Mouse (Mus musculus): ENCODE measurements around the gene Cfi. TPM values are rescaled to one million over a fixed set of nuclear protein-coding genes. Genes with fewer than 3 reads are reported as not detected.
A peak's percentile ranks its signal among the peaks of the same experiment; 100 is the strongest.

Gene Cfi
- polyA plus RNA-seq, 2 experiments, result 90.4 to 153 TPM

DNA sequence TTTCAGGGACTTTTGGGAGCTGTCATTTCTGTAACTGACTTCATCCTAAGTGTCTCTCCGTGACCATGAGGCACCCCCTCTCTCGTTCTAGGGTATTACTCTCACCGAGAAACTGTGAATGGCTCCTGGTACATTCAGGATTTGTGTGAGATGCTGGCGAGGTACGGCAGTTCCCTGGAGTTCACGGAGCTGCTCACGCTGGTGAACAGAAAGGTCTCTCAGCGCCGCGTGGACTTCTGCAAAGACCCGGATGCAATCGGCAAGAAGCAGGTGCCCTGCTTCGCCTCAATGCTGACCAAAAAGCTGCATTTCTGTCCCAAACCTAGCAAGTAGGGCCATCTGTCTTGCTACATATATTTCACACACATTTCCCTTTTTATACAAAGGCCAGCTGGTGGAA lies 77.6 kb downstream of the Cfi start:
- H3K4me1 ChIP-seq (replicated peaks; ENCODE audit: control insufficient read depth in 2 of 2, insufficient read depth in 2 of 2, low read length in 1 of 2), result no peaks in the 10 kb centered on the region
- peaks cover 14% of the 10 kb centered on the region; the same call in 1 of the 2 replicates for H3K36me3 ChIP-seq (replicated peaks; ENCODE audit: control insufficient read depth, insufficient read depth, low read depth)
- no peaks in the 10 kb centered on the region for H3K27me3 ChIP-seq (ENCODE audit: control insufficient read depth, insufficient read depth, low read length)
- no peak overlapping the region for H3K27ac ChIP-seq
- no peak for ATAC-seq (ENCODE audit: insufficient read depth)
- H3K4me3 ChIP-seq (ENCODE audit: insufficient read depth in 1 of 2, low read depth in 2 of 2, low read length in 2 of 2), result no peak overlapping the region
- H3K9ac ChIP-seq (replicated peaks), result no peak overlapping the region
- 82% methylated on average over 13 of the region's 13 CpGs for WGBS (ENCODE audit: insufficient replicate concordance)
- DNase-seq (ENCODE audit: low read depth in 3 of 3, low spot score in 3 of 3), result no peak
- H3K4me2 ChIP-seq (ENCODE audit: low read depth), result no peak overlapping the region
- no peak for TF ChIP-seq EP300 (IDR thresholded peaks at IDR 0.05; ENCODE audit: low read depth)
- TF ChIP-seq CTCF (IDR thresholded peaks at IDR 0.05; ENCODE audit: low read depth), result no peak
- no peaks in the 10 kb centered on the region for H3K9me3 ChIP-seq (ENCODE audit: control insufficient read depth, low read length)

DNA sequence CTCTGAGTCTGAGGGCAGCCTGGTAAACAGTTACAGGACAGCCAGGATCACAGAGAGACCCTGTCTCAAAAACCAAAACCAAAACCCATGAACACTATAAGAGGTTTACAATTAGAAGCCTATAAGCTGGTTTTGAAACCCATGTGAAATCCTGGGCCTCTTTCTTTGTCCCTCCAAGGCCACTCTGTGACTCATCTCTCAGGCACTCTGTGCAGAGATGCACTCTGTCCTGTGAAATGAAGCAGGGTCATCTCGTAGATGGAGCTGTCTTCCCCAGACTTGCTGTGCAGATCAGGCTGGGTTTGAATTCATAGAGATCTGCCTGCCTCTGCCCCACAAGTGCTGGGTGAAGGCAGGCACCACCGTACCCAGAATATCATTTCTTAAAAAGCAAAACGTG lies 81.7 kb downstream of the Cfi start:
- Histone ChIP-seq H3K4me2 (ENCODE audit: low read depth) (no peak overlapping the region), H3K27ac (no peak overlapping the region), H3K9me3 (ENCODE audit: control insufficient read depth, low read length) (no peaks in the 10 kb centered on the region), H3K36me3 (replicated peaks; ENCODE audit: control insufficient read depth, insufficient read depth, low read depth) (peaks cover 5% of the 10 kb centered on the region; the same call in 1 of the 2 replicates), H3K27me3 (ENCODE audit: control insufficient read depth, insufficient read depth, low read length) (no peaks in the 10 kb centered on the region; the same call in 1 of the 2 replicates), H3K9ac (replicated peaks) (no peak overlapping the region), H3K4me1 (replicated peaks; ENCODE audit: control insufficient read depth in 2 of 2, insufficient read depth in 2 of 2, low read length in 1 of 2) (no peaks in the 10 kb centered on the region), H3K4me3 (ENCODE audit: insufficient read depth in 1 of 2, low read depth in 2 of 2, low read length in 2 of 2) (no peak overlapping the region)
- no peak for TF ChIP-seq CTCF (IDR thresholded peaks at IDR 0.05; ENCODE audit: low read depth)
- no peak for TF ChIP-seq EP300 (IDR thresholded peaks at IDR 0.05; ENCODE audit: low read depth)
- DNase-seq (ENCODE audit: low read depth in 3 of 3, low spot score in 3 of 3), result no peak
- WGBS (ENCODE audit: insufficient replicate concordance), result 61% methylated on average over 3 of the region's 3 CpGs
- ATAC-seq (ENCODE audit: insufficient read depth), result no peak

DNA sequence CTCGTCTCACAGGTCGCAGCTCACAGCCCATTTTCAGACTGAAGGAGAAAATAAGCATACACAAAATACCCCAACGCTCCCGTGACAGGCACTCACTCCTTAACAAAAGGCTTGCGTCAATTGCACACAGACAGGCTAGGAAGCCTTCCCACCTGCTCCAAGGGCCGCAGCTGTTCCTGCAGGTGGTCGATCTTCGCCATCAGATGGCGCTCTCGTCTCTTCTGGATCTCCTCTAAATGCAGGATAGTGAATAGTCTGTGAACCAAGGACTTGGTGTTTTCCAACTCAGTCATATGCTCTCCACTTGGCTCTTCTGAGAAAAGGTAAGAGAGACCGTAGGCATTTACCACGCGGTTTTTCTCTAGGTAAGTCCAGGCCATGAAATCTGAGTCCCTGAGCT lies 82.8 kb downstream of the Cfi start:
- no peak for ATAC-seq (ENCODE audit: insufficient read depth)
- 19% methylated on average over 13 of the region's 13 CpGs for WGBS (ENCODE audit: insufficient replicate concordance)

GRCm38 (mm10) chr3:129923581-129923980 lies 87.9 kb downstream of the Cfi start:
- TF ChIP-seq EP300 (IDR thresholded peaks at IDR 0.05; ENCODE audit: low read depth) (no peak), CTCF (IDR thresholded peaks at IDR 0.05; ENCODE audit: low read depth) (no peak)
- H3K4me2 ChIP-seq (ENCODE audit: low read depth), result no peak overlapping the region
- 68% methylated on average over 7 of the region's 7 CpGs for WGBS (ENCODE audit: insufficient replicate concordance)
- no peaks in the 10 kb centered on the region for H3K4me1 ChIP-seq (replicated peaks; ENCODE audit: control insufficient read depth in 2 of 2, insufficient read depth in 2 of 2, low read length in 1 of 2)
- H3K9ac ChIP-seq (replicated peaks), result no peak overlapping the region
- no peak for ATAC-seq (ENCODE audit: insufficient read depth)
- H3K27me3 ChIP-seq (ENCODE audit: control insufficient read depth, insufficient read depth, low read length), result no peaks in the 10 kb centered on the region; the same call in 1 of the 2 replicates
- H3K27ac ChIP-seq, result no peak overlapping the region
- H3K36me3 ChIP-seq (replicated peaks; ENCODE audit: control insufficient read depth, insufficient read depth, low read depth), result no peaks in the 10 kb centered on the region
- DNase-seq (ENCODE audit: low read depth in 3 of 3, low spot score in 3 of 3), result no peak
- H3K4me3 ChIP-seq (ENCODE audit: insufficient read depth in 1 of 2, low read depth in 2 of 2, low read length in 2 of 2), result no peak overlapping the region
- H3K9me3 ChIP-seq (ENCODE audit: control insufficient read depth, low read length), result no peaks in the 10 kb centered on the region

More for the DNA sequence above, 82.8 kb downstream of the Cfi start:
- TF ChIP-seq CTCF (IDR thresholded peaks at IDR 0.05; ENCODE audit: low read depth), result peak; percentile 81
- no peak for TF ChIP-seq EP300 (IDR thresholded peaks at IDR 0.05; ENCODE audit: low read depth)
- H3K9ac ChIP-seq (replicated peaks), result no peak overlapping the region
- no peaks in the 10 kb centered on the region; the same call in 1 of the 2 replicates for H3K27me3 ChIP-seq (ENCODE audit: control insufficient read depth, insufficient read depth, low read length)
- DNase-seq (ENCODE audit: low read depth in 3 of 3, low spot score in 3 of 3), result no peak
- H3K36me3 ChIP-seq (replicated peaks; ENCODE audit: control insufficient read depth, insufficient read depth, low read depth), result peaks cover 5% of the 10 kb centered on the region; the same call in 1 of the 2 replicates
- H3K4me3 ChIP-seq (ENCODE audit: insufficient read depth in 1 of 2, low read depth in 2 of 2, low read length in 2 of 2), result no peak overlapping the region
- no peaks in the 10 kb centered on the region for H3K9me3 ChIP-seq (ENCODE audit: control insufficient read depth, low read length)
- no peaks in the 10 kb centered on the region for H3K4me1 ChIP-seq (replicated peaks; ENCODE audit: control insufficient read depth in 2 of 2, insufficient read depth in 2 of 2, low read length in 1 of 2)
- H3K27ac ChIP-seq, result no peak overlapping the region
- no peak overlapping the region for H3K4me2 ChIP-seq (ENCODE audit: low read depth)

Other genes with a start within 250 kb of the Cfi start
- gene Egf, start 80.6 kb upstream of the Cfi start, polyA plus RNA-seq (2012; rRNA removed), result 0.42 and 0.77 TPM in 2 replicates
- gene Egf, start 80.6 kb upstream of the Cfi start, polyA plus RNA-seq (2014; fragmentation: Nextera tagmentation; extraction: Ambion mirVana), result 0.25 and 0.59 TPM in 2 replicates
- not detected in 2 replicates for gene Lrit3, start 31.9 kb upstream of the Cfi start, polyA plus RNA-seq (2012; rRNA removed)
- gene Lrit3, start 31.9 kb upstream of the Cfi start, polyA plus RNA-seq (2014; fragmentation: Nextera tagmentation; extraction: Ambion mirVana), result not detected in 2 replicates
- gene Rrh, start 13.3 kb upstream of the Cfi start, polyA plus RNA-seq (2012; rRNA removed), result 0.07 and 0.10 TPM in 2 replicates
- 0.04 TPM in 1 of 2 replicates, not detected in the other for gene Rrh, start 13.3 kb upstream of the Cfi start, polyA plus RNA-seq (2014; fragmentation: Nextera tagmentation; extraction: Ambion mirVana)
- 26.2 and 90.6 TPM in 2 replicates for gene Gar1, start 4.5 kb upstream of the Cfi start, polyA plus RNA-seq (2012; rRNA removed)
- 20.6 and 22.6 TPM in 2 replicates for gene Gar1, start 4.5 kb upstream of the Cfi start, polyA plus RNA-seq (2014; fragmentation: Nextera tagmentation; extraction: Ambion mirVana)
- gene Pla2g12a, start 42.7 kb downstream of the Cfi start, polyA plus RNA-seq (2012; rRNA removed), result 31.0 and 45.7 TPM in 2 replicates
- gene Pla2g12a, start 42.7 kb downstream of the Cfi start, polyA plus RNA-seq (2014; fragmentation: Nextera tagmentation; extraction: Ambion mirVana), result 84.7 and 95.3 TPM in 2 replicates
- 19.1 and 20.6 TPM in 2 replicates for gene Casp6, start 65.5 kb downstream of the Cfi start, polyA plus RNA-seq (2012; rRNA removed)
- gene Casp6, start 65.5 kb downstream of the Cfi start, polyA plus RNA-seq (2014; fragmentation: Nextera tagmentation; extraction: Ambion mirVana), result 32.7 and 36.0 TPM in 2 replicates
- 5.9 and 7.4 TPM in 2 replicates for gene Mcub, start 134.3 kb downstream of the Cfi start, polyA plus RNA-seq (2012; rRNA removed)
- gene Mcub, start 134.3 kb downstream of the Cfi start, polyA plus RNA-seq (2014; fragmentation: Nextera tagmentation; extraction: Ambion mirVana), result 16.4 and 25.9 TPM in 2 replicates
- 12.8 and 17.1 TPM in 2 replicates for gene Sec24b, start 225.7 kb downstream of the Cfi start, polyA plus RNA-seq (2012; rRNA removed)
- gene Sec24b, start 225.7 kb downstream of the Cfi start, polyA plus RNA-seq (2014; fragmentation: Nextera tagmentation; extraction: Ambion mirVana), result 7.8 and 8.6 TPM in 2 replicates

Measured in liver, embryonic 14.5 days (tissue).